Mouse (Mus musculus) frontal cortex, postnatal 36 days (tissue): ENCODE results near the gene Krtap20-2.
"Not testable (repeated sequence)": the region's sequence is repeated elsewhere in the genome, so short reads cannot be mapped to it uniquely, and the experiment has no call there.

Source experiments
- DNase-seq, 2 experiments: peaks; one replicate each; pipeline ENCODE4 v3.0.0; 2022; ENCODE audit warnings: low spot score in 2 of 2

Krtap20-2 gene

GRCm38 (mm10) chr16:89205561-89205960 lies at the start of gene Krtap20-2:
TSS of gene Krtap20-2 (plus strand) at chr16:89205861.
- no peak for DNase-seq

GRCm38 (mm10) chr16:89157652-89158051 lies 48.0 kb upstream of the Krtap20-2 start, which contains the start of gene Gm9789:
TSS of gene Gm9789 (plus strand) at chr16:89157952.
- DNase-seq = no peak

DNA sequence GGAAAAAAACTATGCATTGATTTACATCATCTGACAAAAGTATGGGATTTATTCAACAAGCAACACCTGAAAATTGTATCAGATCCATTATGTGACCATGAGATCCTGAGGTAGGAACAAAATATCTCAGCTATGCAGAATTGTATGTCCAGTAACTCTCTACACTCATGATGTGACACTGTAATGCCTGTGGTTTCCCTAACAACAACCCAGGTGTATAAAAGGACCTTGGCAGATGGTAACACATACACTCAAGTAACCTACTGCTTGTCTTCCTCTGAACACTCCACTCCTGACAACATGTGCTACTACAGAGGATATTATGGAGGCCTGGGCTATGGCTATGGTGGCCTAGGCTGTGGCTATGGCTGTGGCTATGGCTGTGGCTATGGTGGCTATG lies 36.5 kb upstream of the Krtap20-2 start, which contains the start of gene Gm7735:
TSS of gene Gm7735 (plus strand) at position 301 of the 400 bp plus-strand sequence.
- DNase-seq = not testable (repeated sequence)

DNA sequence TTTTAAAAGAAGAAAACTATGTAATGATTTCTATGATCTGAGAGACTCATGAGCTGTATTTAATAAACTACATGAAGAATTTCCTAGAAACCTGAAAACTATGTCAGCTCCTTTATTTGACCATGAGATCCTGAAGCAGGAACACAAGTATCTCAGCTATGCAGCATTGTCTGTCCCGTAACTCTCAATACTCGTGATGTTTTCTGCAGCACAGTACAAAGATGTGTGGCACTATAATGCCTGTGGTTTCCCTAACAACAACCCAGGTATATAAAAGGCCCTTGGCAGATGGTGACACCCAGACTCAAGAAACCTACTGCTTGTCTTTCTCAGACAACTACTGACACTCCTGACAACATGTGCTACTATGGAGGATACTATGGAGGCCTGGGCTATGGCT lies 31.2 kb upstream of the Krtap20-2 start, which contains the start of gene 1110057P08Rik:
TSS of gene 1110057P08Rik (plus strand) at position 301 of the 400 bp plus-strand sequence.
- no peak for DNase-seq

DNA sequence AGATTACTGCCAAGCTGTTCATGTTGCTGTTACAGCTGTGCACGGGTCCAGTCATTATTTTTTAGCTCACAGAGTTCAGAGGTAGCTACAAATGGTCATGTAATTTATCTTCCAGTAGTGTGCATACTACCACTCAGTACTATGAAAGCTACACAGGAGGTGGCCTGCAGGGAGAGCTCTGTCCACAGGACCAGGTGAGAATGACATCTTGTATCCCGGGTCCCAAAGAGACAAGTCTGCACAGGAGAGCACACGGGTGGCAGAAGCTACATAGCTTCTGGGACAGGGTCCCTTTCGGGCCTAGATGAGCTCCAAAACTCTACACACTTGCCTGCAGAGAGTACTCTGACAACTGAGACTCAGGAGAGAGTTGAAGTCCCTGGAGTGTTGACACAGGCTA lies 17.0 kb upstream of the Krtap20-2 start:
- no peak for DNase-seq
